Mouse (Mus musculus): Measurements from ENCODE around the gene Pgpep1. TPM values are rescaled to one million over a fixed set of nuclear protein-coding genes. Genes with fewer than 3 reads are reported as not detected.

Pgpep1 gene
- polyA plus RNA-seq, 1 experiment from 2014 or later: 70.1 TPM

DNA sequence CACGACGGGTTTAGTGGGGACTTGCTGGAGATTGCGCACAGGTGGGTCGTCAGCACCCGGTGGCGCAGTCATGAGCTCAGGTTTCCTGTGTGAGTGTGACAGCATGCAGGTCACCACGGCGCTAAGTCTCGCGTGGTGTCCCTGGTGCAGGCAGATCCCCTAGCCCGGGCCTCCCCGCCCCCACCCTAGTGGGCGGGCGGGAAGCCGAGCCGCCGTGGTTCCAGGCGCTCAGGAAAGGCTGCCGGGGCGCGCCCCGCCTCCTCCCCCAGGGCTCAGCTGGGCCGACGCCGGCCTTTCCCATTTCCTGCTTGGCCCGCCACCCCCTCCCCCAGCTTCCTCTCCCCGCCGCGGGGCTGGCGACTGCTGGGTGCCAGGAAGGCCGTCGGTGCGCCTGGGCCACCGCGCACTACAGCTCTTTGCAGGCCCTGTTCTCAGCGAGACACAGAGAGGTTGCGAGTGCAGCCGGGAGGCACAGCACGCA, 50.8 kb downstream of the Pgpep1 start:
- no peaks in the 10 kb centered on the region for H3K27me3 ChIP-seq (replicated peaks)
- peak overlapping the region; percentile 86 for H3K4me2 ChIP-seq
- H3K36me3 ChIP-seq (replicated peaks): no peaks in the 10 kb centered on the region
- H3K9ac ChIP-seq: 0 out of 2 replicates have a peak overlapping the region, but pooled peaks have one; percentile 27
- H3K4me1 ChIP-seq: peaks cover 66% of the 10 kb centered on the region
- H3K4me3 ChIP-seq: peak overlapping the region; percentile 76
- WGBS: 1% methylated on average over 39 of the region's 39 CpGs
- ATAC-seq (replicated peaks): peak; percentile 29
- no peaks in the 10 kb centered on the region for H3K9me3 ChIP-seq
- H3K27ac ChIP-seq: peak overlapping the region; percentile 79

DNA sequence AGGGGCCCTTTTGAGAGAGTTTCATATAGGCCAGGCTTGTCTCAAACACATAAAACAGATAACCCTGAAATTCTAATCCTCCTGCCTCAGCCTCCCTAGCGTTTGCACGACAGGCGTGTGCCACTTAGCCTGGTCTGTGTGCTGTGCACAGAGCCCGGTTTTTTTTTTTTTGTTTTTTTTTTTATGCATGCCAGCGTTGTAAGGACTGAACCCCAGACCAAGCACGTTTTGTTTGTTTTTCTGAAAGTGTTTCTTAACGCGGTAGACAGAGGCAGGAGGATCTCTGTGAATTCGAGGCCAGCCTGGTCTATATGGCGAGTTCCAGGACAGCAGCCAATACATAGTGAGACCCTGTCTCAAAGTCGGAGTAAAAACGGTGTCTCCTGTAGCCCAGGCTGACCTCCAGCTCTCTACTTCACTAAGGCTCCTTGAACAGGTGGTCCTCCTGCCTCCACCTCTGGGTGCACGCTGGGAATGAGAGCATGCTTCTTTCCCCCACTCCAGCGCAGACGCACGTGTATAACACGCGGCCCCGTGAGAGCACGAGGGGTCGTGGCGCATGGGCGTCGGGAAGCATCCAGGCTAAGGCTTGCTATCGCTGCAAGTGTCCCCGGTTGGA, 51.3 kb downstream of the Pgpep1 start, which contains the start of gene Ssbp4:
Ssbp4 (minus strand) TSS at position 124 of the 619 bp plus-strand sequence.
- Histone ChIP-seq H3K4me1 (peaks cover 66% of the 10 kb centered on the region), H3K27ac (peak within 1 kb of the TSS; percentile 79)
- WGBS: 7% methylated on average over 26 of the region's 26 CpGs

DNA sequence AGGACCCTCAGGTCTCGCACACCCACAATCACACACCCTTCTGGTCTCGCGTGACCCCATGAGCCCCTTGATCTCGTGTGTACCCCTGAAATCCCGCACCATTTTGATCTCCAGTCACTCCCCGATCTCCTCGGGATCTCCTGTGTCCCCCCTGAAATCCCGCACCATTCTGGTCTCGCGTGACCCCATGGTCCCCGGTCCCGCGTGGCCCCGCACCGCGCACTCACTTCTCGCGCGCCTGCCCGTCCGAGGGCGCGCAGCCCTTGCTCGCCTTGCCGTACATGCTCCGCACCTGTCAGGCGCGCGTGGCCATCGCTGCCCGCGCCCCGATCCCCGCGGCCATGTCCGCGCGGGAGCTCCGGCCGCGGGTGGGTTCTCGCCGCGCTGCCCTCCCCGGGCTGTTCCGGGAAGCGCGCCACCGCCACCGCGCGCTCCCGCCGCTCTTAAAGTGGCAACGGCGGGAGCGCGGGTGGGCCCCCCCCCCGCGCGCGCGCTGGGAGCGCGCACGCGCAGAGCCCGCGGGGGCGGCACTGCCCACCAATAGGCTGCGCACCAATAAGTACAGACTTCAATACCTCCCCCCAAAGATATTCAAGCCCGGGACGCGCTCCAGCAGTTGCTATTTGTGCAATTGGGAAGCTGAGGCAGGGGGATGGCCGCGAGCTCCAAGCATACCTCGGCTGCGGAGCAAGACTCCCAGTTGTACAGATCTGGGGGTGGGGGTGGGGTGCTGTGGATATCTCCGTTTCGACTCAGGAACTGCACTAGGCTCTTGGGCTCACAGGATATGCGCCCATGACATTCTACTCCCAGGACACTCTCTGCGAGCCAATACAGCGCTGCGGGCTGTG, 52.1 kb downstream of the Pgpep1 start:
- Histone ChIP-seq H3K27ac (peak overlapping the region; percentile 64), H3K9me3 (no peaks in the 10 kb centered on the region), H3K36me3 (replicated peaks) (no peaks in the 10 kb centered on the region), H3K4me1 (peaks cover 66% of the 10 kb centered on the region), H3K27me3 (replicated peaks) (no peaks in the 10 kb centered on the region), H3K4me3 (peak overlapping the region; percentile 76), H3K9ac (peak overlapping the region; percentile 86), H3K4me2 (peak overlapping the region; percentile 86)
- peak; percentile 25 for ATAC-seq (replicated peaks)
- 1% methylated on average over 84 of the region's 84 CpGs for WGBS

More for the DNA sequence above, 51.3 kb downstream of the Pgpep1 start, which contains the start of gene Ssbp4:
- no peaks in the 10 kb centered on the region for H3K9me3 ChIP-seq
- H3K4me3 ChIP-seq: peak within 1 kb of the TSS; percentile 76
- H3K9ac ChIP-seq: peak within 1 kb of the TSS; percentile 86
- peak within 1 kb of the TSS; percentile 86 for H3K4me2 ChIP-seq
- ATAC-seq (replicated peaks): peak; percentile 9; the same call in 1 of the 2 replicates
- H3K27me3 ChIP-seq (replicated peaks): no peaks in the 10 kb centered on the region
- H3K36me3 ChIP-seq (replicated peaks): no peaks in the 10 kb centered on the region

DNA sequence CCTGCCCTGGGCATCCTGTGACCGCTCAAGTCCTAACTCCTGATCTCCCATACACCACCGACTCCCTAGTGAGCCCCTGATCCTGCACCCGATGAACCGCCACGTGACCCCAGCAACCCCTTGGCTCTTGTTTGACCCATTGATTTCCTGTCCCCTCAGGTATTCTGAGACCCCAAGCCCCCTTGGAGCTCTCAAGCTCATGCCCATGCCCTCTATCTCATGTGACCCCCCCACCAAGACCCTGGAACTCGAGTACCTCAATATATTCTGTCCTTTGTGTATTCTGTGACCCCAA, 52.6 kb downstream of the Pgpep1 start:
- peak overlapping the region; percentile 76 for H3K4me3 ChIP-seq
- no peaks in the 10 kb centered on the region for H3K27me3 ChIP-seq (replicated peaks)
- peak overlapping the region; percentile 86 for H3K4me2 ChIP-seq
- 23% methylated on average over 6 of the region's 6 CpGs for WGBS
- H3K9ac ChIP-seq: peak overlapping the region; percentile 86
- H3K36me3 ChIP-seq (replicated peaks): no peaks in the 10 kb centered on the region
- H3K9me3 ChIP-seq: no peaks in the 10 kb centered on the region
- H3K27ac ChIP-seq: peak overlapping the region; percentile 64; the same call in 1 of the 2 replicates
- no peak for ATAC-seq (replicated peaks)
- peaks cover 66% of the 10 kb centered on the region for H3K4me1 ChIP-seq

DNA sequence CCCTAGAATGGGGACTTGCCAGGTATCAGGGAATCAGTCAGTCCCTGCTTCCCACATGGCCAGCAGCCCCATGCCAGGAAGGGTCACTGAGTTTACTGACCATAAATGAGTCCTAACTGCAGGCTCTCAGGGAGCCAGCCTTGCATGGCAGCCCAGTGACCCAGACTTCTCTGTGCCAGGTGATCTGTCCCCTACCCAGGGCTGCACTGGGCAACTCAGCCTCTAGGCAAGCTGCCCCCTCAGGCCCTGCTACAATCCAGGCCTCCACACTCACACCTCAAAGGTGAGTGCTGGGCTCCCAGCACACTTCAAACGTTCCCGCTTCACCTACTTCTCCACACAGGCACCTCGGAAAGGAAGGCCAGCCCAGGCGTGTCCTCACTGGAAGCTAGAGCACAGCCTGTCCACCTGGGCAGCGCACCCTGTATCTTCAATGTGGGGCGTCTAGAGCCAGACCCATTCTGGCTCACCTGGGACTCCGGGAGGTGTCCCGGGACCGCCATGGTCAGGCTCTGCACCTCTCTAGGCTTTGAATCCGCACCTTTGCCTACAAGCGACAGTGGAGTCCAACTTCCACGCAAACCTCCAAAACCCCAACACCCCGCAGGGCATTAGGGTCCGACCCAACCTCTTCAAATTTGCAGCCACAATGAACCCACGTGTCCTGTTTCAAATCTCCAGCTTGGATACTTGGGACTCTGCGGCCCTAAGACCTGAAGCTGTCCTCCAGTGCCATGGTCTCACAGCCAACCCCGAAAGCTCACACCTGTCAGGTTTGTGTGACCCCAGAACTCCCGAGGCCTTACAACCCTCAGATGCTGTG, 53.2 kb downstream of the Pgpep1 start:
- Histone ChIP-seq H3K27ac (0 out of 2 replicates have a peak overlapping the region, but pooled peaks have one; percentile 64), H3K9ac (peak overlapping the region; percentile 86), H3K9me3 (no peaks in the 10 kb centered on the region), H3K4me2 (peak overlapping the region; percentile 86), H3K4me3 (peak overlapping the region; percentile 76), H3K4me1 (peaks cover 66% of the 10 kb centered on the region), H3K27me3 (replicated peaks) (no peaks in the 10 kb centered on the region), H3K36me3 (replicated peaks) (no peaks in the 10 kb centered on the region)
- ATAC-seq (replicated peaks): no peak
- 62% methylated on average over 18 of the region's 18 CpGs for WGBS

DNA sequence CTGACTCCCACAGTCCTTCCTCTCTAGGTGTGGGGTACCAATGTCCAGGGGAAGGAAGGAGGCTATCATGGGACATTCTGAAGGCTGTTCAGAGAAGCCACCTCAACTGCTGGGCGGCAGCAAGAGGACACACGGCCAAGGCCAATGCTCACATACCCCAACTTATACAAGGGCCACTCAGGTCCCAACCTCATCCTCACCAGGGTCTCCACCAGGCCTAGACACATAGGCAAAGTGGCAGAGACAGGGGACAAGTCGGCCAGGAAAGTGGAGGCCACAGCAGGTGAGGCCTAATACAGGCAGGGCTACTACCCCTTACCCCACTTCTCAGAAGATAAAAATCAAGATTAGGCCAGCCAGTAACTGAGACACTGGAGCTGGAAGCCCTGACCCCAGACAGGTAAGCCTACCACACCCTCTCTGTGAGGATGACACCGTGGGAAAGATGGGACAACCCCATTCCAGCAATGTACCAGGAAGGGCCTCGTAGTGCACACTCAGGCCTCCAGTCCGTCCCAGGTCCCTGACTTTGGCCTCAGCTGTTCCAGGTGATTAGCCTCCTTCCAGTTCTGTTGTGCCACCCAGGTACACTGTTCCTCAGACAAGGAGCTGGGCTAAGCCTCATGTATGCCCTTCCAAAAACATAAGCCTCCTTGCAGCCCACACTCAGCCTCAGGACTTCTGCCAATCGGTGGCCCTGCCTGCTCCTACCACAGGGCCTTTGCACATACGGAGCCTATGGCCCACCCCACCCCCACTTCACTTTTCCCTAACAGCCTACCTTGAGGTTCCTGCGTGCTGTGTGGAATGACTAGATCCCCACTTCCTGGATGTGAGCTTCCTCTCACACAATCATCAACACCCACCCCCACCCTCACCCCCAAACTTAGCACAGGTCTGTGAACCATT, 54.1 kb downstream of the Pgpep1 start:
- peak overlapping the region; percentile 86; the same call in 1 of the 2 replicates for H3K4me2 ChIP-seq
- 89% methylated on average over 9 of the region's 9 CpGs for WGBS
- no peak overlapping the region for H3K9ac ChIP-seq
- no peak overlapping the region for H3K27ac ChIP-seq
- H3K27me3 ChIP-seq (replicated peaks): no peaks in the 10 kb centered on the region
- H3K36me3 ChIP-seq (replicated peaks): no peaks in the 10 kb centered on the region
- H3K4me3 ChIP-seq: no peak overlapping the region
- ATAC-seq (replicated peaks): no peak
- H3K4me1 ChIP-seq: peaks cover 65% of the 10 kb centered on the region
- no peaks in the 10 kb centered on the region for H3K9me3 ChIP-seq

DNA sequence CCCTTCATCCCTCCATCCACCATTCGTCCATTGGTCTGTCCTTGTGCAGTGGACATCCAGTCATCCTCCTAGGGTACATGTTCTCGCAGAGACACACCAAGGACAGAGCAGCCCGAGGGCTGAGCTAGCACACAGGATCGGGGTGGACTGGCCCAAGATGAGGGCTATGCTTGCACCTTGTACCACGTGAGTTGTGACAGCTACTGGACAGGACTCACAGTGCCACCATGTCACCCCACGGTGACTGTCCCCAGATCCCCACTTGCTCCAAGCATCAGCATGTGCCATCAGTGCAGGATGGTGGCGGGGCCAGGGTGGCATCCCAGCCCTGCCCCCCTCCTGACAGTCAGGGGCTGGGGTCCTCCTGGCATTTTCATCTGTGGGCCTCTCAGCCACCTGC, 55.6 kb downstream of the Pgpep1 start:
- no peak for ATAC-seq (replicated peaks)
- Histone ChIP-seq H3K27ac (no peak overlapping the region), H3K4me2 (no peak overlapping the region), H3K27me3 (replicated peaks) (no peaks in the 10 kb centered on the region), H3K4me1 (peaks cover 65% of the 10 kb centered on the region), H3K9me3 (no peaks in the 10 kb centered on the region), H3K4me3 (no peak overlapping the region), H3K36me3 (replicated peaks) (no peaks in the 10 kb centered on the region), H3K9ac (no peak overlapping the region; the same call in 1 of the 2 replicates)
- 93% methylated on average over 7 of the region's 7 CpGs for WGBS

DNA sequence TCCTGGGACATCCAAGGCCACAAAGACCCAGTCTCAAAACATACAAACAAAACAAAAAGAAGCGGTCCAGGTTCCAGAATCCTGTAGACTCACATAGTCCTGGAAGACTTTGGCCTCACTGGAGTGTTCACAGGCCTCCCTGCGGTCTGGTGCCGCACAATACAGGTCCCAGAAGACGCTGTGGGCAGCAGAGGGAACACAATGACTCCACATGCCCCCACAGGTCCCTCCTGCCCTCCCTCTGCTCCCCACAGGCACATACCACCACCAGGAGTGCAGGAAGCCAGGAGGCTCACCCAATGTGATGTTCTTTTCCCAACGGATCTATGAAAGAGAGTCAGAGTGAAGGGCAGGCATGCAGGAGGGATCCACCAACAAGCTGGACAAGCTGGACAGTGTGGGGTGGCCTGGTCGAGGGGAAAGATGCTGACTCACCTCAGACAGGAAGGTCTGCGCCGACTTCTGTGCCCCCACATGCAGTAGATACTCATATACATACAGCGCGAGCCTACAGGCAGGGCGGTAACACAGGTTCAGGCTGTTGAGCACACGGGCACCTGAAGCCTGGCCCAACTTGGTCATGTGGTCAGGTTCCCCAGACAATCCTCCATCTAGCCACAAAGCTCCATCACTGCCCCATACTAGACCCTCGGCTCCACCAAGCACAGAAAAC, 57.9 kb downstream of the Pgpep1 start:
- no peak for ATAC-seq (replicated peaks)
- Histone ChIP-seq H3K4me2 (no peak overlapping the region), H3K27me3 (replicated peaks) (no peaks in the 10 kb centered on the region), H3K27ac (peak overlapping the region; percentile 80), H3K4me3 (no peak overlapping the region), H3K9ac (no peak overlapping the region), H3K4me1 (peaks cover 70% of the 10 kb centered on the region), H3K9me3 (no peaks in the 10 kb centered on the region), H3K36me3 (replicated peaks) (no peaks in the 10 kb centered on the region)
- WGBS: 91% methylated on average over 13 of the region's 13 CpGs

DNA sequence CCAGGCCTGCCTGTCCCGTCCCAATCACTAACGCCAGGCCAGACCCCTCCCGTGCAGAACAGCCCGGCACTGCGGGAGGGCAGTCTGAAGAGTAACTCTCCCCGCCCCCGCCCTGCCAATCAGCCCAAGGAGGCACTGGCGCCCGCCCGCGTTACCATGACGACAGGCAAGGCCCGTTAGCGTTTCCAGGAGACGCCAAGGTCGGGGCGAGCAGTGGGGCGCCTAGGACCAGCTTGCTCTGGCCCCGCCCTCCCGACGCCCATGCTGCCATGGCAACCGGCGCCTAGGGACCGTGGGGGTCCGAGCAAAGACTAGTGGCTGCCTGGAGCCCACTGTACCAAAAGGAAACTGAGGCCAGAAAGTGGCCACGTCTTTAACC, 58.9 kb downstream of the Pgpep1 start:
- 0 out of 2 replicates have a peak overlapping the region, but pooled peaks have one; percentile 4 for H3K9ac ChIP-seq
- peak overlapping the region; percentile 15 for H3K4me3 ChIP-seq
- H3K4me2 ChIP-seq: peak overlapping the region; percentile 47
- no peaks in the 10 kb centered on the region for H3K27me3 ChIP-seq (replicated peaks)
- 1% methylated on average over 23 of the region's 26 CpGs for whole genome bisulfite sequencing
- H3K27ac ChIP-seq: peak overlapping the region; percentile 80
- peaks cover 67% of the 10 kb centered on the region for H3K4me1 ChIP-seq
- peak; percentile 41 for ATAC-seq (replicated peaks)
- no peaks in the 10 kb centered on the region for H3K9me3 ChIP-seq
- H3K36me3 ChIP-seq (replicated peaks): no peaks in the 10 kb centered on the region

DNA sequence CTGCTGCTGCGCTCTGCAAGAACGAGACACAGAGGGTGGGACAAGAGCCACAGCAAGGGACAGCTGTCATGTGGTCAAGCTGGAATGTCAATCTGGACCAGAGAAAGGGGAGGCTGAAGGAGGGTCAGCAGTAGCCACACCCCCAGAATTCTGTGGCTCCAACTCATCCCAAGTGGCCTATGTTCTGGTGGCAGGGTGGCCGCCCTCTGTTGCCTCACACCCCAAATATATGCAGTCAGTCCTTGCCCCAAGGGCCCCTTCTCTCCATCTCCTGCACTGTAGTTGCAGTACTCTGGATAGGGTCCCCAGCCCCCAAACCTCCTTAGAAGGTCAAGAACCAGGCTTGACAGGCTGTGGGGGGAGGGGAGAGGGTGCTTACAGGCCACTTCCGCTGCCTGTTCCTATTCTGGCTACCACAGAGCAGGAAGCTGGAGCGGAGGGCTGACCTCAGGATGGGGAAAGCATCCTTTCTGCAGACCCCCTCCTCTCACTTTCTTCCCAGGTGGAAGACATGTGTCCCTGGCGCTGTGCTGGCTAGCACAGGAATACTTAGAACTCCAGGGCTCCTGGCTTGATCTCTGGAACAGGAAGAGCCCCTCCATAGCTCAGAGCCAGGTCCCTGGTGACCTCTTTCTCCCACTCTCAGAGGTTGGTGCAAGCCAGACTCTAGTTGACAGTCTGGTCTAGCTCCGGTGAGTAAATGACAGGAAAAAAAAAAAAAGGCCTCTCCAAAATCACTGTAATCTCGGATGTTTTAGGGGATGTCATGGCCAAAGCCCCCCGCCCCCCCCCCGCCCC, 59.5 kb downstream of the Pgpep1 start:
- peak; percentile 27 for ATAC-seq (replicated peaks)

More for the DNA sequence above, 59.5 kb downstream of the Pgpep1 start:
- no peaks in the 10 kb centered on the region for H3K9me3 ChIP-seq
- no peaks in the 10 kb centered on the region for H3K27me3 ChIP-seq (replicated peaks)
- H3K36me3 ChIP-seq (replicated peaks): no peaks in the 10 kb centered on the region
- H3K4me1 ChIP-seq: peaks cover 63% of the 10 kb centered on the region
- H3K4me2 ChIP-seq: peak overlapping the region; percentile 47
- H3K4me3 ChIP-seq: peak overlapping the region; percentile 15
- 0 out of 2 replicates have a peak overlapping the region, but pooled peaks have one; percentile 4 for H3K9ac ChIP-seq
- peak overlapping the region; percentile 80 for H3K27ac ChIP-seq
- WGBS: 11% methylated on average over 10 of the region's 10 CpGs

All from midbrain, embryonic 15.5 days (tissue).